ENCODE assay signal across 8 mouse cellular contexts in the genomic region with DNA sequence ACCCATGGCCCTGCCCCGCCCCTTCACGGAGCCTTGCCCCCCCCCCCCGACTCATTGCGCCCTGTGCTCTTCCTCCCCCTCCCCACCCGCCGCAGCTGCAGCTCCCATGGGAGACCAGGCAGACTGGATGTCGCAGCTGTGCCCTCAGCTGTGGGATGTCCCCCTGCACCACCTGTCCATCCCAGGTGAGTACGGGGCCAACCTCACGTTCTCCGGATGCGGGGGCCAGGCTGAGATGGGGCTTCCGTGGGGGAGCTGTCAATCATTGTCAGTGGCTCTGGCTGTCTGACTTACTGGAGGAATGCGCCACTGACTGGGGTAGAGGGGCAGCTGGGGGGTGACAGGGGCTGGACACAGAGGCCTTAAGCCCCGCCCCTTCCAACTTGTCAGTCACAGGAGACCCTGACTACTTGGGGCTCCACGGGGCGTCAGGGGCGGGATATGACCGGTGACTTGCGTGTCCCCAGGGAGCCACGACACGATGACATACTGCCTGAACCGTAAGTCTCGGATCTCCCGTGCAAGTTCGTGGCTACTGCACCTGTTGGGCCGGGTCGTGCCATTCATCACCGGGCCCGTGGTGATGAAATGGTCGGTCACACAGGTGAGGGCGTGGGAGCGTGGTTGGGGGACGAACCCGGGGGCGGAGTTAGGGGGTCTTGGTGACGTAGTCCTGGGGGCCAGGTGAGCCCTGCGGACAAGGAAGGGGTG. TPM values are rescaled to one million over a fixed set of nuclear protein-coding genes. Genes with fewer than 3 reads are reported as not detected.
A peak's percentile ranks its signal among the peaks of the same experiment; 100 is the strongest.
DNase-seq lines count a peak whose midpoint lies in the region; ATAC-seq and TF ChIP-seq lines count a peak whose summit lies in the region.

No protein-coding gene starts in this region.

- WGBS in lung, embryonic 15.5 days: 1% methylated on average over 34 of the region's 37 CpGs
- under 1% methylated on average over 33 of the region's 37 CpGs for WGBS in heart, embryonic 15.5 days
- 3% methylated on average over 33 of the region's 37 CpGs for WGBS in small intestine, adult 2 months

- ATAC-seq in lung, embryonic 15.5 days (ENCODE audit: borderline replicate concordance, extremely low read depth, low FRiP score, low TSS enrichment): peak; percentile 19
- ATAC-seq in heart, embryonic 15.5 days (replicated peaks; ENCODE audit: insufficient number of reproducible peaks, insufficient read depth, low FRiP score, low read depth): peak; percentile 29
- peak; percentile 33 for ATAC-seq in megakaryocyte progenitor cell, adult 5-6 weeks (replicated peaks; ENCODE audit: poor library complexity)

- no peak overlapping the region; the same call in 1 of the 2 replicates for H3K9ac ChIP-seq in lung, embryonic 15.5 days
- peak overlapping the region; percentile 6; the same call in 1 of the 2 replicates for H3K9ac ChIP-seq in heart, embryonic 15.5 days

- no peak for TF ChIP-seq CTCF in small intestine, adult 2 months (IDR thresholded peaks at IDR 0.05; ENCODE audit: extremely low read depth, insufficient read length, insufficient replicate concordance, low read depth, low read length)

- peak overlapping the region; percentile 11; the same call in 1 of the 2 replicates for H3K27ac ChIP-seq in lung, embryonic 15.5 days
- no peak overlapping the region for H3K27ac ChIP-seq in heart, embryonic 15.5 days
- H3K27ac ChIP-seq in small intestine, adult 2 months (ENCODE audit: insufficient read depth, low read depth, low read length): no peak overlapping the region

- DNase-seq in lung, postnatal 25 days (ENCODE audit: low spot score): no peak
- DNase-seq in cerebellum, adult 9-11 months: peak; percentile 78
- DNase-seq in layer of hippocampus, adult 9-11 months: peak; percentile 42
- no peak for DNase-seq in gastrocnemius, adult 18-20 months (ENCODE audit: low spot score)

- H3K27me3 ChIP-seq in lung, embryonic 15.5 days: no peaks in the 10 kb centered on the region
- H3K27me3 ChIP-seq in heart, embryonic 15.5 days: peaks cover 6% of the 10 kb centered on the region; the same call in 1 of the 2 replicates
- no peaks in the 10 kb centered on the region for H3K27me3 ChIP-seq in small intestine, adult 2 months (ENCODE audit: control insufficient read depth, insufficient read depth, low read length)

- H3K36me3 ChIP-seq in lung, embryonic 15.5 days: peaks cover 33% of the 10 kb centered on the region
- H3K36me3 ChIP-seq in heart, embryonic 15.5 days: peaks cover 38% of the 10 kb centered on the region
- H3K36me3 ChIP-seq in small intestine, adult 2 months (ENCODE audit: control insufficient read depth, insufficient read depth, low read length): peaks cover 28% of the 10 kb centered on the region

- no peak for TF ChIP-seq POLR2A in small intestine, adult 2 months (IDR thresholded peaks at IDR 0.05; ENCODE audit: low read depth, low read length)

- H3K4me1 ChIP-seq in lung, embryonic 15.5 days: peaks cover 34% of the 10 kb centered on the region
- H3K4me1 ChIP-seq in heart, embryonic 15.5 days (replicated peaks): peaks cover 23% of the 10 kb centered on the region
- peaks cover 15% of the 10 kb centered on the region for H3K4me1 ChIP-seq in small intestine, adult 2 months (ENCODE audit: control insufficient read depth, insufficient read depth, insufficient read length, low read length)

- peak overlapping the region; percentile 69 for H3K4me2 ChIP-seq in lung, embryonic 15.5 days
- peak overlapping the region; percentile 79 for H3K4me2 ChIP-seq in heart, embryonic 15.5 days

- H3K9me3 ChIP-seq in lung, embryonic 15.5 days: no peaks in the 10 kb centered on the region
- H3K9me3 ChIP-seq in heart, embryonic 15.5 days (replicated peaks): no peaks in the 10 kb centered on the region

- H3K4me3 ChIP-seq in lung, embryonic 15.5 days: peak overlapping the region; percentile 35
- H3K4me3 ChIP-seq in heart, embryonic 15.5 days: peak overlapping the region; percentile 42
- H3K4me3 ChIP-seq in small intestine, adult 2 months (ENCODE audit: low read depth, low read length): peak overlapping the region; percentile 47

RNA-seq across cellular contexts. Expression of a gene that starts 1.3 kb away (rescaled TPM):
- polyA plus RNA-seq in lung, embryonic 15.5 days (2015; fragmentation: Nextera tagmentation; extraction: Ambion mirVana): 3.5 and 4.2 TPM in 2 replicates
- 0.55 and 1.1 TPM in 2 replicates for polyA plus RNA-seq in heart, embryonic 15.5 days (2015; fragmentation: Nextera tagmentation; extraction: Ambion mirVana)
- total RNA-seq in megakaryocyte progenitor cell, adult 5-6 weeks (2015): not detected in 2 replicates
- total RNA-seq in megakaryocyte progenitor cell, adult 5-6 weeks (2017): 0.17 TPM in 1 of 2 replicates, not detected in the other
- 0.28 and 0.86 TPM in 2 replicates for polyA plus RNA-seq in small intestine, adult 2 months (2012; rRNA removed)
- not detected for total RNA-seq in gastrocnemius, adult 18-20 months (2021)

RNA-seq across cellular contexts. Expression of a gene that starts 6.9 kb away (rescaled TPM):
- 2.3 and 2.5 TPM in 2 replicates for polyA plus RNA-seq in lung, embryonic 15.5 days (2015; fragmentation: Nextera tagmentation; extraction: Ambion mirVana)
- polyA plus RNA-seq in heart, embryonic 15.5 days (2015; fragmentation: Nextera tagmentation; extraction: Ambion mirVana): 0.16 and 0.87 TPM in 2 replicates
- 1.7 and 3.0 TPM in 2 replicates for total RNA-seq in megakaryocyte progenitor cell, adult 5-6 weeks (2015)
- total RNA-seq in megakaryocyte progenitor cell, adult 5-6 weeks (2017): 1.2 and 1.6 TPM in 2 replicates
- 0.05 TPM in 1 of 2 replicates, not detected in the other for polyA plus RNA-seq in small intestine, adult 2 months (2012; rRNA removed)
- under 1 TPM; 0.24 to 0.39 TPM for total RNA-seq in gastrocnemius, adult 18-20 months (2021)

RNA-seq across cellular contexts. Expression of a gene that starts 6.9 kb away (rescaled TPM):
- polyA plus RNA-seq in lung, embryonic 15.5 days (2015; fragmentation: Nextera tagmentation; extraction: Ambion mirVana): 37.5 and 37.6 TPM in 2 replicates
- 18.6 and 25.0 TPM in 2 replicates for polyA plus RNA-seq in heart, embryonic 15.5 days (2015; fragmentation: Nextera tagmentation; extraction: Ambion mirVana)
- total RNA-seq in megakaryocyte progenitor cell, adult 5-6 weeks (2015): 12.0 and 12.7 TPM in 2 replicates
- 17.3 and 19.8 TPM in 2 replicates for total RNA-seq in megakaryocyte progenitor cell, adult 5-6 weeks (2017)
- 53.2 and 101 TPM in 2 replicates for polyA plus RNA-seq in small intestine, adult 2 months (2012; rRNA removed)
- 10 to 100 TPM; 12.6 to 16.8 TPM for total RNA-seq in gastrocnemius, adult 18-20 months (2021)

RNA-seq across cellular contexts. Expression of a gene that starts 8.8 kb away (rescaled TPM):
- polyA plus RNA-seq in lung, embryonic 15.5 days (2015; fragmentation: Nextera tagmentation; extraction: Ambion mirVana): 4.3 and 5.8 TPM in 2 replicates
- 2.9 and 3.2 TPM in 2 replicates for polyA plus RNA-seq in heart, embryonic 15.5 days (2015; fragmentation: Nextera tagmentation; extraction: Ambion mirVana)
- total RNA-seq in megakaryocyte progenitor cell, adult 5-6 weeks (2015): 4.3 and 6.7 TPM in 2 replicates
- total RNA-seq in megakaryocyte progenitor cell, adult 5-6 weeks (2017): 7.3 and 11.1 TPM in 2 replicates
- 0.04 and 0.10 TPM in 2 replicates for polyA plus RNA-seq in small intestine, adult 2 months (2012; rRNA removed)
- 1 to 10 TPM; 4.0 to 4.5 TPM for total RNA-seq in gastrocnemius, adult 18-20 months (2021)

RNA-seq across cellular contexts. Expression of a gene that starts 28.8 kb away (rescaled TPM):
- polyA plus RNA-seq in lung, embryonic 15.5 days (2015; fragmentation: Nextera tagmentation; extraction: Ambion mirVana): 2.6 and 2.9 TPM in 2 replicates
- 1.00 and 2.9 TPM in 2 replicates for polyA plus RNA-seq in heart, embryonic 15.5 days (2015; fragmentation: Nextera tagmentation; extraction: Ambion mirVana)
- 4.1 and 7.2 TPM in 2 replicates for total RNA-seq in megakaryocyte progenitor cell, adult 5-6 weeks (2015)
- total RNA-seq in megakaryocyte progenitor cell, adult 5-6 weeks (2017): 6.0 and 29.3 TPM in 2 replicates
- polyA plus RNA-seq in small intestine, adult 2 months (2012; rRNA removed): not detected in 2 replicates
- 1 to 10 TPM in 1 of 2 experiments, under 1 TPM in 1; 0.94 to 1.8 TPM for total RNA-seq in gastrocnemius, adult 18-20 months (2021)

Comparison
In these comparisons a context has a peak if more than half of its experiments do, and no peak if none do; other contexts are left out.
1. DNase-seq: peak in cerebellum, adult 9-11 months (single experiment) and layer of hippocampus, adult 9-11 months (single experiment); none in lung, postnatal 25 days (single experiment) and gastrocnemius, adult 18-20 months (single experiment).
2. Peak in every context shown above with its lines, with median percentiles within 50 percentile points of each other: ATAC-seq and H3K4me3 ChIP-seq.